Mouse (Mus musculus): Measurements from ENCODE around the gene Gm8994. TPM values are rescaled to one million over a fixed set of nuclear protein-coding genes. Genes with fewer than 3 reads are reported as not detected.
"Not testable (repeated sequence)": the region's sequence is repeated elsewhere in the genome, so short reads cannot be mapped to it uniquely, and the experiment has no call there.

The Gm8994 gene
- polyA plus RNA-seq, 1 experiment from 2014 or later = not detected

GRCm38 (mm10) chr6:136296251-136296650, 31.1 kb upstream of the Gm8994 start:
- H3K4me3 ChIP-seq (ENCODE audit: low read depth, low read length) = no peak overlapping the region
- H3K27ac ChIP-seq (ENCODE audit: low read depth, low read length) = no peak overlapping the region
- no peaks in the 10 kb centered on the region for H3K4me1 ChIP-seq (replicated peaks; ENCODE audit: control insufficient read depth, insufficient read depth, low read length)
- no peaks in the 10 kb centered on the region for H3K27me3 ChIP-seq (replicated peaks; ENCODE audit: control insufficient read depth, insufficient read depth, low read length)
- DNase-seq (ENCODE audit: low spot score) (no peak), ATAC-seq (replicated peaks; ENCODE audit: low FRiP score) (no peak)
- H3K9me3 ChIP-seq (ENCODE audit: control insufficient read depth, low read length) = no peaks in the 10 kb centered on the region
- no peaks in the 10 kb centered on the region for H3K36me3 ChIP-seq (ENCODE audit: control insufficient read depth, insufficient read depth, low read length)
- H3K4me2 ChIP-seq = no peak overlapping the region
- H3K9ac ChIP-seq (ENCODE audit: low read depth, low read length) = no peak overlapping the region
- 86% methylated on average over 2 of the region's 2 CpGs for WGBS

GRCm38 (mm10) chr6:136303514-136303913, 23.8 kb upstream of the Gm8994 start:
- no peaks in the 10 kb centered on the region for H3K9me3 ChIP-seq (ENCODE audit: control insufficient read depth, low read length)
- no peaks in the 10 kb centered on the region for H3K36me3 ChIP-seq (ENCODE audit: control insufficient read depth, insufficient read depth, low read length)
- no peak overlapping the region for H3K4me3 ChIP-seq (ENCODE audit: low read depth, low read length)
- H3K27me3 ChIP-seq (replicated peaks; ENCODE audit: control insufficient read depth, insufficient read depth, low read length) = no peaks in the 10 kb centered on the region
- no peak overlapping the region for H3K27ac ChIP-seq (ENCODE audit: low read depth, low read length)
- H3K4me2 ChIP-seq = no peak overlapping the region
- DNase-seq (ENCODE audit: low spot score) (no peak), ATAC-seq (replicated peaks; ENCODE audit: low FRiP score) (no peak)
- no peaks in the 10 kb centered on the region for H3K4me1 ChIP-seq (replicated peaks; ENCODE audit: control insufficient read depth, insufficient read depth, low read length)
- H3K9ac ChIP-seq (ENCODE audit: low read depth, low read length) = no peak overlapping the region

- Histone ChIP-seq H3K27ac (ENCODE audit: low read depth, low read length) (no peak overlapping the region), H3K27me3 (replicated peaks; ENCODE audit: control insufficient read depth, insufficient read depth, low read length) (no peaks in the 10 kb centered on the region), H3K4me3 (ENCODE audit: low read depth, low read length) (no peak overlapping the region), H3K4me1 (replicated peaks; ENCODE audit: control insufficient read depth, insufficient read depth, low read length) (no peaks in the 10 kb centered on the region), H3K9ac (ENCODE audit: low read depth, low read length) (no peak overlapping the region), H3K36me3 (ENCODE audit: control insufficient read depth, insufficient read depth, low read length) (no peaks in the 10 kb centered on the region), H3K4me2 (no peak overlapping the region), H3K9me3 (ENCODE audit: control insufficient read depth, low read length) (no peaks in the 10 kb centered on the region)
- WGBS = 76% methylated on average over 11 of the region's 11 CpGs
- ATAC-seq (replicated peaks; ENCODE audit: low FRiP score) (no peak), DNase-seq (ENCODE audit: low spot score) (no peak)
Observed at GRCm38 (mm10) chr6:136304369-136304988, 22.9 kb upstream of the Gm8994 start.

GRCm38 (mm10) chr6:136309487-136309886, 17.9 kb upstream of the Gm8994 start:
- Histone ChIP-seq H3K36me3 (ENCODE audit: control insufficient read depth, insufficient read depth, low read length) (no peaks in the 10 kb centered on the region), H3K9me3 (ENCODE audit: control insufficient read depth, low read length) (no peaks in the 10 kb centered on the region), H3K4me2 (no peak overlapping the region), H3K27ac (ENCODE audit: low read depth, low read length) (no peak overlapping the region), H3K9ac (ENCODE audit: low read depth, low read length) (no peak overlapping the region), H3K4me1 (replicated peaks; ENCODE audit: control insufficient read depth, insufficient read depth, low read length) (no peaks in the 10 kb centered on the region), H3K4me3 (ENCODE audit: low read depth, low read length) (no peak overlapping the region), H3K27me3 (replicated peaks; ENCODE audit: control insufficient read depth, insufficient read depth, low read length) (no peaks in the 10 kb centered on the region)
- ATAC-seq (replicated peaks; ENCODE audit: low FRiP score) = no peak
- no peak for DNase-seq (ENCODE audit: low spot score)
- WGBS = 79% methylated on average over 2 of the region's 2 CpGs

- not testable (repeated sequence) for H3K4me2 ChIP-seq; H3K36me3 ChIP-seq (ENCODE audit: control insufficient read depth, insufficient read depth, low read length); H3K27ac ChIP-seq (ENCODE audit: low read depth, low read length); H3K9ac ChIP-seq (ENCODE audit: low read depth, low read length); DNase-seq (ENCODE audit: low spot score); ATAC-seq (replicated peaks; ENCODE audit: low FRiP score); H3K4me1 ChIP-seq (replicated peaks; ENCODE audit: control insufficient read depth, insufficient read depth, low read length); H3K4me3 ChIP-seq (ENCODE audit: low read depth, low read length); H3K9me3 ChIP-seq (ENCODE audit: control insufficient read depth, low read length); H3K27me3 ChIP-seq (replicated peaks; ENCODE audit: control insufficient read depth, insufficient read depth, low read length)
- 93% methylated on average over 26 of the region's 26 CpGs for WGBS
Observed at GRCm38 (mm10) chr6:136328416-136328815, 1.1 kb downstream of the Gm8994 start.

GRCm38 (mm10) chr6:136340669-136341068, 13.3 kb downstream of the Gm8994 start:
- Histone ChIP-seq H3K4me1 (replicated peaks; ENCODE audit: control insufficient read depth, insufficient read depth, low read length) (no peaks in the 10 kb centered on the region), H3K9ac (ENCODE audit: low read depth, low read length) (no peak overlapping the region), H3K36me3 (ENCODE audit: control insufficient read depth, insufficient read depth, low read length) (no peaks in the 10 kb centered on the region), H3K4me3 (ENCODE audit: low read depth, low read length) (no peak overlapping the region), H3K27me3 (replicated peaks; ENCODE audit: control insufficient read depth, insufficient read depth, low read length) (no peaks in the 10 kb centered on the region), H3K27ac (ENCODE audit: low read depth, low read length) (no peak overlapping the region), H3K4me2 (no peak overlapping the region), H3K9me3 (ENCODE audit: control insufficient read depth, low read length) (no peaks in the 10 kb centered on the region)
- DNase-seq (ENCODE audit: low spot score) (no peak), ATAC-seq (replicated peaks; ENCODE audit: low FRiP score) (no peak)
- WGBS = 66% methylated on average over 5 of the region's 5 CpGs

GRCm38 (mm10) chr6:136341093-136341492, 13.8 kb downstream of the Gm8994 start:
- no peaks in the 10 kb centered on the region for H3K27me3 ChIP-seq (replicated peaks; ENCODE audit: control insufficient read depth, insufficient read depth, low read length)
- H3K4me2 ChIP-seq = no peak overlapping the region
- no peak overlapping the region for H3K27ac ChIP-seq (ENCODE audit: low read depth, low read length)
- H3K4me1 ChIP-seq (replicated peaks; ENCODE audit: control insufficient read depth, insufficient read depth, low read length) = no peaks in the 10 kb centered on the region
- H3K4me3 ChIP-seq (ENCODE audit: low read depth, low read length) = no peak overlapping the region
- no peaks in the 10 kb centered on the region for H3K9me3 ChIP-seq (ENCODE audit: control insufficient read depth, low read length)
- H3K36me3 ChIP-seq (ENCODE audit: control insufficient read depth, insufficient read depth, low read length) = no peaks in the 10 kb centered on the region
- no peak for ATAC-seq (replicated peaks; ENCODE audit: low FRiP score)
- H3K9ac ChIP-seq (ENCODE audit: low read depth, low read length) = no peak overlapping the region
- 88% methylated on average over 1 of the region's 1 CpGs for WGBS
- DNase-seq (ENCODE audit: low spot score) = no peak

GRCm38 (mm10) chr6:136343868-136344267, 16.5 kb downstream of the Gm8994 start:
- H3K36me3 ChIP-seq (ENCODE audit: control insufficient read depth, insufficient read depth, low read length) = no peaks in the 10 kb centered on the region
- no peak overlapping the region for H3K4me3 ChIP-seq (ENCODE audit: low read depth, low read length)
- H3K9me3 ChIP-seq (ENCODE audit: control insufficient read depth, low read length) = no peaks in the 10 kb centered on the region
- H3K27me3 ChIP-seq (replicated peaks; ENCODE audit: control insufficient read depth, insufficient read depth, low read length) = no peaks in the 10 kb centered on the region
- no peak for ATAC-seq (replicated peaks; ENCODE audit: low FRiP score)
- no peak for DNase-seq (ENCODE audit: low spot score)
- H3K9ac ChIP-seq (ENCODE audit: low read depth, low read length) = no peak overlapping the region
- WGBS = 80% methylated on average over 7 of the region's 7 CpGs
- H3K27ac ChIP-seq (ENCODE audit: low read depth, low read length) = no peak overlapping the region
- no peak overlapping the region for H3K4me2 ChIP-seq
- H3K4me1 ChIP-seq (replicated peaks; ENCODE audit: control insufficient read depth, insufficient read depth, low read length) = no peaks in the 10 kb centered on the region

GRCm38 (mm10) chr6:136345034-136345433, 17.7 kb downstream of the Gm8994 start:
- H3K27ac ChIP-seq (ENCODE audit: low read depth, low read length) = no peak overlapping the region
- no peak for ATAC-seq (replicated peaks; ENCODE audit: low FRiP score)
- no peaks in the 10 kb centered on the region for H3K4me1 ChIP-seq (replicated peaks; ENCODE audit: control insufficient read depth, insufficient read depth, low read length)
- no peak overlapping the region for H3K4me3 ChIP-seq (ENCODE audit: low read depth, low read length)
- no peak overlapping the region for H3K4me2 ChIP-seq
- H3K36me3 ChIP-seq (ENCODE audit: control insufficient read depth, insufficient read depth, low read length) = no peaks in the 10 kb centered on the region
- WGBS = 83% methylated on average over 6 of the region's 6 CpGs
- no peak for DNase-seq (ENCODE audit: low spot score)
- no peaks in the 10 kb centered on the region for H3K9me3 ChIP-seq (ENCODE audit: control insufficient read depth, low read length)
- no peaks in the 10 kb centered on the region for H3K27me3 ChIP-seq (replicated peaks; ENCODE audit: control insufficient read depth, insufficient read depth, low read length)
- no peak overlapping the region for H3K9ac ChIP-seq (ENCODE audit: low read depth, low read length)
